Mouse (Mus musculus) CH12.LX (cell line): Measurements from ENCODE around the gene Zfp827. TPM values are rescaled to one million over a fixed set of nuclear protein-coding genes. Genes with fewer than 3 reads are reported as not detected.

Source experiments
- DNase-seq: peaks from one replicate; pipeline ENCODE4 v3.0.0-alpha.2; 2013; ENCODE audit errors: extremely low read depth
- H3K27ac ChIP-seq: 2 replicates; pipeline ENCODE4 v1.5.1; 2012; ENCODE audit warnings: low read depth, mild to moderate bottlenecking, control low read depth, moderate library complexity; ENCODE audit not compliant: insufficient read depth
- H3K27me3 ChIP-seq: replicated peaks from 2 replicates; pipeline ENCODE3; 2012; ENCODE audit warnings: inconsistent platforms
- H3K36me3 ChIP-seq, 2 experiments: replicated peaks in 1 of 2; 2 replicates each; pipeline versions ENCODE3 to v1.6.1; 2012; ENCODE audit warnings: inconsistent platforms in 1 of 2, low read length in 1 of 2, mild to moderate bottlenecking in 1 of 2, mixed read lengths in 1 of 2, moderate library complexity in 1 of 2; ENCODE audit not compliant: control insufficient read depth in 1 of 2, insufficient read depth in 1 of 2
- H3K4me1 ChIP-seq, 2 experiments: 2 replicates each; pipeline ENCODE4 v1.6.1; 2012; ENCODE audit warnings: inconsistent platforms in 1 of 2, moderate library complexity in 1 of 2; ENCODE audit not compliant: insufficient read depth in 2 of 2, control insufficient read depth in 1 of 2
- H3K4me2 ChIP-seq: 2 replicates; pipeline ENCODE4 v1.6.1; 2012; ENCODE audit warnings: low read depth, mild to moderate bottlenecking, control low read depth; ENCODE audit not compliant: poor library complexity, insufficient read depth, severe bottlenecking
- H3K4me3 ChIP-seq, 3 experiments: fragments of 150-350 bp in 1 of 3; sonication (generic) in 1 of 3; replicated peaks in 1 of 3; 2 replicates each; pipeline versions ENCODE3 to v1.5.1; 2011 to 2012; ENCODE audit warnings: low read depth in 2 of 3, low read length in 2 of 3, mild to moderate bottlenecking in 2 of 3, moderate library complexity in 2 of 3, control low read depth in 1 of 3, improper control_type of control experiment in 1 of 3, inconsistent platforms in 1 of 3, mixed read lengths in 1 of 3; ENCODE audit not compliant: poor library complexity in 1 of 3
- H3K79me2 ChIP-seq: replicated peaks from 2 replicates; pipeline ENCODE4 v1.6.1; 2012; ENCODE audit warnings: mild to moderate bottlenecking, moderate library complexity; ENCODE audit not compliant: control insufficient read depth, poor library complexity, insufficient read depth, severe bottlenecking; ENCODE audit errors: extremely low read depth
- H3K9ac ChIP-seq: 2 replicates; pipeline ENCODE4 v1.6.1; 2012; ENCODE audit warnings: low read depth, mild to moderate bottlenecking, control low read depth, moderate library complexity; ENCODE audit not compliant: insufficient read depth
- H3K9me3 ChIP-seq: replicated peaks from 2 replicates; pipeline ENCODE3; 2012; ENCODE audit warnings: low read length, inconsistent platforms, mixed read lengths
- BHLHE40 ChIP-seq: IDR thresholded peaks from 2 replicates; pipeline ENCODE4 v1.6.1; 2011; ENCODE audit warnings: mild to moderate bottlenecking, low read depth, low read length, improper control_type of control experiment
- ELF1 ChIP-seq: IDR thresholded peaks from 2 replicates; pipeline ENCODE4 v1.6.1; 2014; ENCODE audit warnings: low read depth, mild to moderate bottlenecking, inconsistent platforms, low read length, improper control_type of control experiment
- ETS1 ChIP-seq: conservative IDR thresholded peaks from 2 replicates; pipeline ENCODE4 v1.6.1; 2012; ENCODE audit warnings: low read depth, mild to moderate bottlenecking, inconsistent platforms, low read length, improper control_type of control experiment, moderate library complexity
- HCFC1 ChIP-seq: IDR thresholded peaks from 2 replicates; pipeline ENCODE4 v1.6.1; 2012; ENCODE audit warnings: low read depth, mild to moderate bottlenecking, inconsistent platforms, low read length, improper control_type of control experiment
- JUN ChIP-seq: IDR thresholded peaks from 2 replicates; pipeline ENCODE4 v1.6.1; 2011; ENCODE audit warnings: low read depth, mild to moderate bottlenecking, low read length, improper control_type of control experiment, moderate library complexity; ENCODE audit not compliant: insufficient read depth
- MAFK ChIP-seq: IDR thresholded peaks from 2 replicates; pipeline ENCODE4 v1.6.1; 2011; ENCODE audit warnings: low read length, improper control_type of control experiment; ENCODE audit not compliant: insufficient replicate concordance
- MEF2A ChIP-seq: IDR thresholded peaks from 2 replicates; pipeline ENCODE4 v1.6.1; 2014; ENCODE audit warnings: low read depth, mild to moderate bottlenecking, inconsistent platforms, low read length, improper control_type of control experiment, borderline replicate concordance
- PAX5 ChIP-seq: IDR thresholded peaks from 2 replicates; pipeline ENCODE4 v1.6.1; 2012; ENCODE audit warnings: low read length, inconsistent platforms, mixed read lengths
- POLR2A ChIP-seq: IDR thresholded peaks from 2 replicates; pipeline ENCODE4 v1.6.1; 2011; ENCODE audit warnings: low read depth, mild to moderate bottlenecking, improper control_type of control experiment, low read length
- POLR2AphosphoS2 ChIP-seq: IDR thresholded peaks from 2 replicates; pipeline ENCODE4 v1.6.1; 2011; ENCODE audit warnings: low read depth, low read length, improper control_type of control experiment
- RCOR1 ChIP-seq: conservative IDR thresholded peaks from 2 replicates; pipeline ENCODE4 v1.6.1; 2012; ENCODE audit warnings: low read depth, mild to moderate bottlenecking, inconsistent platforms, low read length, improper control_type of control experiment
- SMC3 ChIP-seq: IDR thresholded peaks from 2 replicates; pipeline ENCODE4 v1.6.1; 2011; ENCODE audit warnings: low read depth, low read length, improper control_type of control experiment
- TBP ChIP-seq: conservative IDR thresholded peaks from 2 replicates; pipeline ENCODE4 v1.6.1; 2011; ENCODE audit warnings: low read depth, low read length, improper control_type of control experiment
- TCF12 ChIP-seq: IDR thresholded peaks from 2 replicates; pipeline ENCODE4 v1.6.1; 2014; ENCODE audit warnings: low read depth, mild to moderate bottlenecking, inconsistent platforms, low read length, improper control_type of control experiment
- UBTF ChIP-seq: IDR thresholded peaks from 2 replicates; pipeline ENCODE4 v1.6.1; 2012; ENCODE audit warnings: low read depth, mild to moderate bottlenecking, inconsistent platforms, low read length, improper control_type of control experiment, moderate library complexity
- USF1 ChIP-seq: IDR thresholded peaks from 2 replicates; pipeline ENCODE4 v1.6.1; 2014; ENCODE audit warnings: low read depth, mild to moderate bottlenecking, inconsistent platforms, low read length, improper control_type of control experiment
- USF2 ChIP-seq: conservative IDR thresholded peaks from 2 replicates; pipeline ENCODE4 v1.6.1; 2011; ENCODE audit warnings: low read depth, low read length, improper control_type of control experiment
- ZMIZ1 ChIP-seq: IDR thresholded peaks from 2 replicates; pipeline ENCODE4 v1.6.1; 2012; ENCODE audit warnings: low read depth, mild to moderate bottlenecking, inconsistent platforms, low read length, improper control_type of control experiment
- ZNF384 ChIP-seq: IDR thresholded peaks from 2 replicates; pipeline ENCODE4 v1.6.1; 2012; ENCODE audit warnings: low read depth, low read length, improper control_type of control experiment, inconsistent platforms
- dilution Hi-C: fragments of 300-500 bp; cut with MboI; formaldehyde crosslinking; loops from 2 replicates; pipeline ENCODE4 v1.14.3; 2020; ENCODE audit warnings: low sequenced_read_pairs; ENCODE audit not compliant: extremely low pct_unique_long_range_greater_than_20kb, extremely low pct_ligation_motif_present
- in situ Hi-C: fragments of 300-500 bp; cut with MboI; formaldehyde crosslinking; loops from 3 replicates; pipeline ENCODE4 v1.14.3; 2019; ENCODE audit warnings: low sequenced_read_pairs, low pct_ligation_motif_present, low pct_unique_long_range_greater_than_20kb, mixed read lengths
- polyA plus RNA-seq: library from polyadenylated mRNA; unstranded; fragments of >175 nt; gene quantifications from 2 replicates; pipeline ENCODE4 v1.2.1, GENCODE M21; 2012; ENCODE audit warnings: low read depth; ENCODE audit not compliant: insufficient read length
- total RNA-seq, 2 experiments: library from RNA; depleted of rRNA; stranded (reverse); fragments of 300-350 nt in 1 of 2; fragments of >200 nt in 1 of 2; gene quantifications; 2 replicates each; pipeline ENCODE4 v1.2.3; 2012 to 2014

The Zfp827 gene
- total and polyA plus RNA-seq, 3 experiments: 4.3 to 11.1 (median 7.8) TPM

GRCm38 (mm10) chr8:79164336-79164735, 136.1 kb downstream of the Zfp827 start:
- dilution Hi-C loops (no loop called here), in situ Hi-C loops (no loop called here)
- Histone ChIP-seq H3K9ac (no peak overlapping the region), H3K4me1 (peaks cover 30 to 49% of the 10 kb centered on the region in 2 experiments), H3K79me2 (no peaks in the 10 kb centered on the region), H3K4me3 (no peak overlapping the region), H3K27me3 (no peaks in the 10 kb centered on the region), H3K27ac (no peak overlapping the region), H3K9me3 (no peaks in the 10 kb centered on the region), H3K36me3 (peaks cover 21 to 53% of the 10 kb centered on the region in 2 experiments), H3K4me2 (no peak overlapping the region)
- no peak for DNase-seq
- TF ChIP-seq PAX5 (no peak), BHLHE40 (no peak), POLR2A (no peak), POLR2AphosphoS2 (no peak)

DNA sequence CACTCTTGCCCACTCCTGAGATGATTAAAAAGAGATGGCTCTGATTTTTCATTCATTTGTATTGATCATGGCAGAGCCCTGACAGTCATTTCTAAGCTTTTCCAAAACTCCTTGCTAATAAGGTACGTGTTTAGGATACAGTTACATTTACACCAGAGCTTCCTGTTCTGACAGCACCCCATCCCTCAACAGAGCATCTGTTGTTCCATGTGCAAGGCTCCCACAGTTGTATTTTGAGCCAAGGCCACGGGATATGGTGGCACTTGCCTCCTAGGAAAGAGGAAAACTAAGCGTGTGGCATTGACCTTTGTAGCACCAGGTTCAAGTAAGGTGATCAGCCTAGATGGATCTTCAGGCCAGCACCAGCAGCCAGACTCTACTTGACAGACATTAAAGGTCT, 137.0 kb downstream of the Zfp827 start:
- H3K4me2 ChIP-seq: no peak overlapping the region
- in situ Hi-C loops: no loop called here
- no peak overlapping the region for H3K4me3 ChIP-seq
- H3K4me1 ChIP-seq: peaks cover 22 to 39% of the 10 kb centered on the region in 2 experiments
- H3K79me2 ChIP-seq: no peaks in the 10 kb centered on the region
- no peak for TF ChIP-seq TBP
- TF ChIP-seq POLR2A: no peak
- no peak for TF ChIP-seq MEF2A
- TF ChIP-seq ZMIZ1: no peak
- TF ChIP-seq PAX5: no peak
- no peak for TF ChIP-seq BHLHE40
- TF ChIP-seq ELF1: no peak
- TF ChIP-seq ZNF384: no peak
- TF ChIP-seq USF2: no peak
- TF ChIP-seq SMC3: no peak
- no peak for TF ChIP-seq UBTF
- no peaks in the 10 kb centered on the region for H3K9me3 ChIP-seq
- peaks cover 24 to 61% of the 10 kb centered on the region in 2 experiments for H3K36me3 ChIP-seq
- DNase-seq: no peak
- H3K27me3 ChIP-seq: no peaks in the 10 kb centered on the region
- dilution Hi-C loops: no loop called here
- no peak overlapping the region for H3K27ac ChIP-seq
- no peak overlapping the region for H3K9ac ChIP-seq

DNA sequence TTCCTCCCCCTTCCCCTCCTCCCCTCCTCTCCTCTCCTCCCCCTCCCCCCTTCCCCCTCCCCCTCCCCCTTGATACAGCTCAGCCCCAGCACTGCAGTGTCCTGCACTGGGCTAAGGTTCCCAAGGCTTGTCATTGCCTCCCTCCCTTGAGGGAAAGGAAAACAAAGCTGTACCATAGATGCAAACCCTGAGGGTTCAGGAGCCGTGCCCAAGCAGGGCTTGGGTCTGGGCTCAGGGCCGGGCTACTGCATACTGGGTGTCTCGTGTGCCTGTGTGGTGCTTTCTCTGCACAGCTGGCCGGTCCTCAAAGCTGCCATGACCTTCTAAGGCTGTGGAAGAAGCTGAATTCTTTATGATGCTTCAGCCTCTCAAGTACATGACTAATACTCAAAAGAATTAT, 145.4 kb downstream of the Zfp827 start:
- Histone ChIP-seq H3K27ac (no peak overlapping the region), H3K9me3 (no peaks in the 10 kb centered on the region), H3K4me2 (no peak overlapping the region), H3K4me1 (peaks cover 0 to 20% of the 10 kb centered on the region in 2 experiments; a peak in 2 of 4 replicates), H3K36me3 (peaks cover 30 to 79% of the 10 kb centered on the region in 2 experiments), H3K79me2 (no peaks in the 10 kb centered on the region), H3K27me3 (no peaks in the 10 kb centered on the region), H3K4me3 (no peak overlapping the region), H3K9ac (no peak overlapping the region)
- in situ Hi-C loops: no loop called here
- TF ChIP-seq UBTF (no peak), RCOR1 (no peak), HCFC1 (no peak), MAFK (no peak), TCF12 (no peak), USF1 (no peak), JUN (no peak), ETS1 (no peak)
- no peak for DNase-seq
- dilution Hi-C loops: no loop called here
